Mouse (Mus musculus): ENCODE data around the gene Cox8a. TPM values are rescaled to one million over a fixed set of nuclear protein-coding genes. Genes with fewer than 3 reads are reported as not detected.

Gene Cox8a
- polyA plus RNA-seq (2017; shearing (Covaris generic)): 100 to 1,000 TPM; 523 to 580 TPM

GRCm38 (mm10) chr19:7217162-7217925 lies at the start of gene Cox8a:
Cox8a (minus strand) TSS chr19:7217616.

DNA sequence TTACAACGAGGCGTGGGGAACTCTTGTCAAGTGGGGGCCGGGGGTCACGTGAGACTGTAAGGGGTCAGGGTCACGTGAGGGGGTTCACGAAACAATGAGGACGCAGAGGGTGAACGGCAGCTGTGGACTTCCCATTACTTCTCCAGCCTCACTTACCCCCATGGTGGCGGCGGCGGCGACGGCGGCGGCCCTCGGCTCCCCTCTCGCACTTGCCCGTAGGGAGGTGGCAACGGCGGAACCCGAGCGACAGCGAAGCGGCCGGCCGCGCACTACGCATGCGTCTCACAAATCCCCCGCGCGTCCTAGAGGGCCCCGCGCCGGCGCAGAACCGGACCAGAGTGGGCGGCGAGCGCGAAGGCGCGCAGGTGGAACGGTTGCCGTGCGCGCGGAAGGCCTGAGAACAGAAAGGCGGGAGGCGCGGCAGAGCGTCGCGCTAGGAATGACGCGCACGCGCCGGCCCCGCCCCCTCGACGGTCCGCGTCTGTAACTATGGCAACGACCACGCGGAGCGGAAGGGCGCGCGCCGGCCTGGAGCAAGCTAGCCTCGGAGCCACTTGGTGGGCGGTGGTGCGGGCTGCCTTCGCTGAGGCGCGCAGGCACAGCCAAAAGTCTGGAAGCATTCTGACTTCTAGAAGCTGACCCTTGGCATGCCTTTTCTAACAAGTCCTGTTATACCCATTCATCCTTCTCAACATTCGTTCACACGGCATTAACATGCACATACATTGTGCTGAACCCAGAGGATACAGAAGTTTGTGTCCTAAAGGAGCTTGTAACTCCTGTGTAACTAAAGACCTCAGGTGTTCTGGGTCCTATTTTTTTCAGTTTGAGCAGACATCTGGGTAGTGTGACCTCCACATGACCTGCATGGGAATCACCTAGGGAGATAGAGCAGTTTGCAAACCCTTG lies 23.6 kb upstream of the Cox8a start, which contains the start of gene Naa40:
Gene Naa40 (minus strand): TSS at position 402 of the 909 bp plus-strand sequence.

DNA sequence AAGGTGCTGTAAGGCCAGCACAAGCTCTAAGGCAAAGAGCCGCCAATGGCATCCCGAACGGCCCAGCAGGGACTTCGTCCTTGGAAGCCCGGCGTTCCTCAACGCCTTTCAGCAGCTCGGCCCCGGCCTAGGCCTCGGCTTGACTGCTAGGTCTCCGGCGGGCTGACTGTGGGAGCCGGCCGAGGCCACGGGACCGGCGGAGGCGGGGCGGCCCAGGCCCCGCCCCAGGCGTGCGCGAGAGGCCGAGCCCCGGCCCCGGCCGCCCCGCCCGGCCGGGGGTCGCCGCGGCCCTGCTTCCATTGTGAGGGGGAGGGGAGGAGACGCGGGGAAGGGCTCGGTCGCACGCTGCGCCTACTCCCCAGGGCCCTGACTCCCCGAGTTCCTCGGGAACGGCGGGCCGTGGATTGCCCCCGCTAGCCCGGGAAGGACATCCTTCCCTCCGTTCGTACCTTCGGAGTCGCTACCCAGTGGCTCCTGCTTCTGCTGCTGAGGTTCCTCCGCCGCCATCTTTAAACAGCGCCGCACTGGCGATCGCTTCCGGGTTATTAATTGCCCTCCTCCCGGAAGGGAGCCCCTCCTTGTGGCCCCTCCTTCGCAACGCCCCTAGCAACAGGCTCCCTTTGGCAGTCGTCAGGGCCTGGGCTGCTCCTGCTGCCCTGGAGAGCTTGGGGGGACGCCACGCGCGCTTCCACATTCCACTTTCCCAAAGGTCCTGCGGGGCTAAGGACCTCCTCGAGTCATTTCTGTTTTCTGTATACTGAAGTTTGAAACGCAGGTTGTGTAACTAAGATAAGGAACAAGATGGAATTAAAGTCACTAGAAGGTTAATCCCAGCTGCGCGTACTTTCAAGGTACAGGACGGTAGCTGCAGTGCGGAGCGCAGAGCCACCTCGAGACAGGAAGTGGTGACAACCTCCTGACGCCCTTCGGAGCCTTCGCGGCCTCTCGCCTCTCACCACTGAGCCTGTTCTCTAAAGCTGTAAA lies 11.4 kb downstream of the Cox8a start, which contains the start of gene Otub1:
Gene Otub1 (minus strand): TSS at position 564 of the 984 bp plus-strand sequence.

Other genes starting within 250 kb of the Cox8a start
- 100 to 1,000 TPM; 131 to 187 TPM for gene Ppp1r14b, start 242.6 kb downstream of the Cox8a start, polyA plus RNA-seq (2017; shearing (Covaris generic))
- 10 to 100 TPM; 13.2 to 40.9 TPM for gene Plcb3, start 241.1 kb downstream of the Cox8a start, polyA plus RNA-seq (2017; shearing (Covaris generic))
- 10 to 100 TPM; 38.9 to 52.9 TPM for gene Fkbp2, start 237.1 kb downstream of the Cox8a start, polyA plus RNA-seq (2017; shearing (Covaris generic))
- gene Vegfb, start 230.0 kb downstream of the Cox8a start, polyA plus RNA-seq (2017; shearing (Covaris generic)): 1 to 10 TPM; 6.6 to 6.7 TPM
- gene Dnajc4, start 225.0 kb downstream of the Cox8a start, polyA plus RNA-seq (2017; shearing (Covaris generic)): 10 to 100 TPM; 39.0 to 42.5 TPM
- 10 to 100 TPM; 22.2 to 30.1 TPM for gene Nudt22, start 221.5 kb downstream of the Cox8a start, polyA plus RNA-seq (2017; shearing (Covaris generic))
- gene Trpt1, start 221.5 kb downstream of the Cox8a start, polyA plus RNA-seq (2017; shearing (Covaris generic)): 1 to 10 TPM; 5.4 to 5.7 TPM
- 100 to 1,000 TPM; 317 to 350 TPM for gene Fermt3, start 198.1 kb downstream of the Cox8a start, polyA plus RNA-seq (2017; shearing (Covaris generic))
- gene Stip1, start 177.6 kb downstream of the Cox8a start, polyA plus RNA-seq (2017; shearing (Covaris generic)): 100 to 1,000 TPM; 136 to 151 TPM
- gene Macrod1, start 160.8 kb downstream of the Cox8a start, polyA plus RNA-seq (2017; shearing (Covaris generic)): 10 to 100 TPM in 1 of 2 experiments, 1 to 10 TPM in 1; 9.7 to 21.0 TPM
- not detected for gene Flrt1, start 111.9 kb downstream of the Cox8a start, polyA plus RNA-seq (2017; shearing (Covaris generic))
- 10 to 100 TPM; 71.3 to 73.8 TPM for gene Otub1, start 11.3 kb downstream of the Cox8a start, polyA plus RNA-seq (2017; shearing (Covaris generic))
- 10 to 100 TPM; 44.3 to 56.1 TPM for gene Naa40, start 23.6 kb upstream of the Cox8a start, polyA plus RNA-seq (2017; shearing (Covaris generic))
- under 1 TPM; 0.39 to 0.61 TPM for gene Rcor2, start 49.7 kb upstream of the Cox8a start, polyA plus RNA-seq (2017; shearing (Covaris generic))
- 100 to 1,000 TPM; 157 to 178 TPM for gene Mark2, start 124.2 kb upstream of the Cox8a start, polyA plus RNA-seq (2017; shearing (Covaris generic))
- 10 to 100 TPM; 22.4 to 29.0 TPM for gene Spindoc, start 165.4 kb upstream of the Cox8a start, polyA plus RNA-seq (2017; shearing (Covaris generic))
- 1 to 10 TPM in 1 of 2 experiments, under 1 TPM in 1; 0.14 to 1.8 TPM for gene 2700081O15Rik, start 200.0 kb upstream of the Cox8a start, polyA plus RNA-seq (2017; shearing (Covaris generic))

Data from activated CD4-positive, CD25-positive, alpha-beta regulatory T cell (primary cell).